Mouse (Mus musculus) urinary bladder, adult 2 months (tissue): Measurements from ENCODE around the gene Pim1. TPM values are rescaled to one million over a fixed set of nuclear protein-coding genes. Genes with fewer than 3 reads are reported as not detected.
"Not testable (repeated sequence)": the region's sequence is repeated elsewhere in the genome, so short reads cannot be mapped to it uniquely, and the experiment has no call there.

Experiments used
- DNase-seq: peaks from one replicate; pipeline ENCODE4 v3.0.0; 2022; ENCODE audit warnings: low spot score
- polyA plus RNA-seq: library from polyadenylated mRNA; depleted of rRNA; stranded (reverse); fragments of >200 nt; gene quantifications from 2 replicates; pipeline ENCODE4 v1.2.3, GENCODE M21; 2012

Gene Pim1
- polyA plus RNA-seq, 1 experiment: 24.4 TPM

GRCm38 (mm10) chr17:29494062-29494731 is 3.6 kb downstream of the Pim1 start:
- no peak for DNase-seq

- no peak for DNase-seq
Measured at GRCm38 (mm10) chr17:29494732-29495076, 4.2 kb downstream of the Pim1 start.

DNA sequence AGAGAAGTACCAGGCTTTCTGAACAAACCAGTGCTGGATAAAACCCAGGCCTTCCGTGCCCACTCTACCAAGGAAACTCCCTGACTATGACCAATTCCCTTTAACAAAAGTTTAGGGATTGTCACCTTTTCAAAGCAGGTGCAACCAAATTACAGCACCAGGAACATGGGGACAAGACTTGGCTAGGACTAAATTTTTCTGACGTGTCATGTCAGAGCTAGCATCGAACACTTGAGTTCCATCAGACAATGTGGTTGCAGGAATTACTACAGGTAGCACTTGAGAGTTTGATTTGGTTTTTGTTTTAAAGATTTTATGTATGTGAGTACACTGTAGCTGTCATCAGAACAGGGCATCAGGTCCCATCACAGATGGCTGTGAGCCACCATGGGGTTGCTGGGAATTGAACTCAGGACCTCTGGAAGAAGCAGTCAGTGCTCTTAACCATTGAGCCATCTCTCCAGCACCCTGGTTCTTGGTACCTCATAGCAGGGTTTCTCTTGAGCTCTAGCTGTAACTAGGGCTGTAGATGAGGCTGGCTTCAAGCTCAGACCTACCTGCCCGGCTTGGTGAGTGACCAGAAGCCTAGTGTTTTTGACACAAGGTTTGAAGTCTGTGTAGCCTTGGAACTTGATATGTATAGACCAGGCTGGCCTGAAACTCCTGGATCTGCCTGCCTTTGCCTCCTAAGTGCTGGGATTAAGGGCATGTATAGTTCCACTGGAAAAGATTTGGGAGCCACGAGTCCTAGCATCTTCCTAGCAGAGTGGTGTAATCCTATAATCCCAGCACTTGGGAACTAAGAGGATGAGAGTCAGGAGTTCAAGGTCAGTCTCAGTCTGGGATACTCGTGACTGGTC is 5.9 kb downstream of the Pim1 start:
- DNase-seq: no peak

- DNase-seq: no peak
Measured at GRCm38 (mm10) chr17:29497071-29497354, 6.5 kb downstream of the Pim1 start.

DNA sequence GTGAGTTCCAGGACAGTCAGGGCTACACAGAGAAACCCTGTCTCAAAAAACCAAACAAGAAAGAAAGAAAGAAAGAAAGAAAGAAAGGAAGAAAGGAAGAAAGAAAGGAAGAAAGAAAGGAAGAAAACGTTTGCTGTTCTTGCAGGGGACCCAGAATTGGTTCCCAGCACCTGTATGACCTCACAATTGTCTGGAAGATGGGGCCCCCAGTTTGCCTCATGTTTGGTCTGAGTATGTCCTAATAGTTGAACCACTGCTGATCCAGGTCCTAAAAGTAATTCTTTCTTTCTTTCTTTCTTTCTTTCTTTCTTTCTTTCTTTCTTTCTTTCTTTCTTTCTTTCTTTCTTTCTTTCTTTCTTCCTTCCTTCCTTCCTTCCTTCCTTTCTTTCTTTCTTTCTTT is 6.9 kb downstream of the Pim1 start:
- DNase-seq: not testable (repeated sequence)

GRCm38 (mm10) chr17:29498028-29498427 is 7.5 kb downstream of the Pim1 start:
- no peak for DNase-seq

DNA sequence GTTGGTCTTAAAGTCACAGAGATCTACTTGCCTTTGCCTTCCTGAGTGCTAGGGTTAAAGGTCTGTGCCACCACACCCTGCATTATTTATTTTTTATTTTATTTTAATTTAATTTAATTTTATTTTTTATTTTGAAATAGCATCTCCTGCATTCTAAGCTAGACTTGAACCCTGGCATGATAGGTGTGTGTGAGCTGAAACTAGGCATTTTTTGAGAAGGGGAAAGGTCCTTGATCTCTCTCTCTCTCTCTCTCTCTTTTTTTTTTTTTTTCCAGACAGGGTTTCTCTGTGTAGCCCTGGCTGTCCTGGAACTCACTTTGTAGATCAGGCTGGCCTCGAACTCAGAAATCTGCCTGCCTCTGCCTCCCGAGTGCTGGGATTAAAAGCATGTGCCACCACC is 8.4 kb downstream of the Pim1 start:
- not testable (repeated sequence) for DNase-seq

DNA sequence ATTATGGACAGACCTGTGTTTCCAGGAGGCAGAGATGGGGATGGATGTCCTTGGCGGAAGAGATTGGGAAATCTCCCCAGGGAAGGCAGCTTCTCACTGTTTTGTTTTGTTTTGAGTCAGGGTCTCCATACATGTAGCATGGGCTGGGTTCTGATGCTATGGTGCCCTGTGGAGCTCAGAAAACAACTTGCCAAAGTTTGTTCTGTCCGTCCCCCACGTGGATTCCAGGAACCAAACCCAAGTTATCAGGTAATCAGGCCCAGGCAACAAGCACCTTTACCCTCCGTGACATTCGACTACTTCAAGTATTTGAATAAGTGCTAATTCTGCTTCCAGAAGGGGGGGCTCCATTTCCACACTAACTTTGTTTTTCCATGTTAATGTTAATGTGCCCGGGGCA is 9.0 kb downstream of the Pim1 start:
- DNase-seq: no peak

DNA sequence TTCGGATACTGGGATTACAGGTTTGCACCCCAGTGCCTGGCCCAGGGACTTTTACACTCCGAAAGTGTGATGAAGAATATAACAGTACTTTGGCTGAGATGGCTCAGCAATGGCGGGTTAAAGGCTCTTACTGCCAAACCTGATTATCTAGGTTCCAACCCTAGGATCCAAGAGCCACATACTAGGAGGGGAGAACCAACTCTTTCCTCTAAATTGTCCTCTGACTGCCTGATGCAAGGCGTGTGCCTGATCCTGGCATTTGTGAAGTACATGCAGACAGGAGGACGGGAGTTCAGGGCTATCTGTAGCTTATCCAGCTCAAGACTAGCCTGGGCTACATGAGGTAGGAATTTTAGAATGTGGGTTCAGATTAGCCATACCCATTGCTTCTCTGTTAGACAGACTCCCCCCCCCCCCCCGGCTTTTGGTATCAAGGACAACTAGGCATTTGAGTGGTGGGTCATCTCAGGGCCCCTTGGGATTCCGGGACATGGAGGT is 9.7 kb downstream of the Pim1 start:
- DNase-seq: no peak

- DNase-seq: no peak
Measured at GRCm38 (mm10) chr17:29500802-29501469, 10.4 kb downstream of the Pim1 start.

DNA sequence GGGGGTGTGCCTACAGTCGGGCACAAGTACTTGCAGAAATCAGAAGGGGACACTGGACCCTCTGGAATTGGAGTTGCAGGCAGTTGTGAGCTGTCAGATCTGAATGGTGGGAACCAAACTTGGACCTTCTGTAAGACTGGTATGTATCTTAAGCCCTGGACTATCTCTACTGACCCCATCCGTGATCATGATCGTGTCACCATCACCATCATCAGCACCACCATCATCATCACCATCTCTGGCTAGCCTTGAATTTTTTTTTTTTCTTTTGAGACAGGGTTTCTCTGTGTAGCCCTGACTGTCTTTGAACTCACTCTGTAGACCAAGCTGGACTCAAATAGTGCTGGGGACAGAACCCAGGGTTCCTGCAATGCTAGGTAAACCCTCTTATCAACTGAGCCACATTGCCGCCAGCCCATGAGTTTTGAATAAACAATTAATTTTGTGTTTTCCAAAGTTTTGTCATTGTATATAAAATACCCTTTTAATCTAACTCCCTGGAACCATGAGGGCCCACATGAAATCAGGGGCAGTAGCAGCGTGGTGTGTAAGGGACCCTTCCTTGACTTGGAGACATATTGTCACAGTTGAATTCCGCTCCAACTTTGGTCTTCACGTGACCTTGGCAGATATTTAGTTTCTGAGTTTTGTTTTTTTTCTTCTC is 11.6 kb downstream of the Pim1 start:
- no peak for DNase-seq

GRCm38 (mm10) chr17:29502669-29503665 is 12.4 kb downstream of the Pim1 start:
- no peak for DNase-seq

GRCm38 (mm10) chr17:29503700-29504099 is 13.1 kb downstream of the Pim1 start:
- no peak for DNase-seq

DNA sequence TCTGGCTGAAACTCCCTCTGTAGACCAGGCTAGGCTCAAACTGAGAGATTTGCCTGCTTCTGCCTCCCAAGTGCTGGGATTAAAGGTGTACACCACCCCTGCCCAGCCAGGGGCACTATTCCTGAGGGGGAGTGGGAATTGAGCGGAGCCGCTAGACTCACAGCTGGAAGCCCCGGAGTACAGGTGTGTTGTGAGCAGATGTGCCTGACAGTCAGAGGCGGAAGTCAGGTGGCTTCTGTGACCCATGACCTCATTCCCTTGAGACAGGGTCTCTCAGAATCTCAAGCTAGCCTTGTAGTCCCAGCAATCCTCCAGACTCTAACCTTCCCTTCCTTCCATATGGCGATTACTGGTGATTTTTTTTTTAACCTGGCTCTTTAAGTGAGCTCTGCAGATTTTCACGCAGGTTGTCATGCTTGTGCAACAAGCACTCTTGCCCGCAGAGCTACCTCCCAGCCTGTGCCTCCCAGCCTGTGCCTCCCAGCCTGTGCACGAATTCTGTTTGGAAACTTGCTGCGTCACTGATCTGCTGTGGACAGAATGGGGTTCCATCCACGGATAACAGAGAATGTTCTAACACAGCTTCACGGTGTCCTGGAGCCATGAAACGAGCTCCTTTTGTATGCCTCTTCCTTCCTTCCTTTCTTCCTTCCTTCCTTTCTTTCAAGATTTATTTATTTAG is 18.5 kb downstream of the Pim1 start:
- no peak for DNase-seq

GRCm38 (mm10) chr17:29510691-29511090 is 20.1 kb downstream of the Pim1 start:
- DNase-seq: no peak

DNA sequence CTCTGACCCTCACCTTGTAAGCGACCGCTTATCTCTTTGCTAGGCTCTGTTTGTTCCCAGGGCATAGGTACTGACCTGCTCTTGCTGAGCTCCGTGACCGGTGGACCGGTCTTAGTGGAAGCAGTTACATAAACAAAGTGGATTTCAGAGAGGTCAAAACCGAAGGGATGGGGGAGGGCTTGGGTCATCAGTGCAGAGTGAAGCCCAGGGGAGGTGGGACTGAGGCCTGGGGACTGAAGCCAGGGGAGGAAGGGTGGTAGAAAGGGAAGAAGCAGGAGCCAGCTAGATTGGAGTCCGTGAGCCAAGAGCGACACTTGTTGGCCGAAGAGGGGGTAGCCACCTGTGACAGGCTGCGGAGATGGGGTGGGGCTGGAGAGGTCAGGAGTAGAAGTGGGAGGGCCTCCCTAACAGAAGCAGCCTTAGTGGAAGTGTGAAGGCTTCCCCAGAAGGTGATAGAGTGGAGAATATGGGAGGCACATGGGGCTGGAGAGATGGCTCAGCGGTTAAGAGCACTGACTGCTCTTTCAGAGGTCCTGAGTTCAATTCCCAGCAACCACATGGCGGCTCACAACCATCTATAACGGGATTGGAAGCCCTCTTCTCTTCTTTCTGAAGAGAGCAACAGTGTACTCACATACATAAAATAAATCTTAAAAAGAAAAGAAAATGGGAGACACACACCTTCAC is 22.6 kb downstream of the Pim1 start:
- peak; percentile 38 for DNase-seq

DNA sequence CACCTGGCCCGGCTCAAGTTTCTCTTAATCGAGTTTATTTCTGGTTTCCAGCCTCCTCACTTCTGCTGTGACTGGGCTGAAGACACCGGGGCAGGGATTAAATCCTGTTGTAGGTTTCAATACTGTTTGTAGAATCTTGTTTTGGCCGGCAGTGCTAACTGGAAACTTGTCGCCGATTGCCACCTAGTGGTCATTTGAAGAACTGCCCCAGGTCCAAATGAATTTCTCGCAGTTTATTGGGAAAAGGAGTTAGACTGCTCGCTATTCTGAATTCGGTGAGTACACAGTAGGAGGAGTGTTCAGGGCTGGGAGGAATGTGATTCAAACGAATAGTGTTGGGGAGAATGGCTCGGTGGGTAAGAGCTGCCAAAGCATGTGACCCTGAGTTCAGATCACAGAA is 23.9 kb downstream of the Pim1 start:
- DNase-seq: peak; percentile 39

GRCm38 (mm10) chr17:29518665-29519064 is 28.1 kb downstream of the Pim1 start:
- DNase-seq: not testable (repeated sequence)

- DNase-seq: no peak
Measured at GRCm38 (mm10) chr17:29519731-29520130, 29.2 kb downstream of the Pim1 start.

DNA sequence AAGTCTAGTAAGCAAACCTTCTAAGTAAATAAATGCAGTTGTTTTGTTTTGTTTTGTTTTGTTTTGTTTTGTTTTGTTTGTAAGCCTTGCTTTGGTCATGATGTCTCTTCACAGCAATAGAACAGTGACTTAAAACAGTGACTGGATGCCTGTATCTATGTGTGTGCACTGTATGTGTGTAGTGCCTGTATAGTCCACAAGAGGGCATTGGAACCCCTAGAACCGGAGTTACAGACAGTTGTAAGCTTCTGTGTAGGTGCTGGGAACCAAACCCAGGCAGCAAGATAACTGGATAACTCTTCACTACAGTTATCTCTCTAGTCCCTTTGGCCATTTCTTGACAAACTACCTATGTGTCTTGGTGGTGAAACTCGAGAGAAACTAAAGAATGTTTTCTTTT is 35.1 kb downstream of the Pim1 start:
- DNase-seq: no peak
